Mouse (Mus musculus) c-Kit-positive CD71-negative TER-119-negative erythroid progenitor cells, embryonic 14.5 days (primary cell): Measurements from ENCODE around the gene Ubald1.

Experiments used
- DNase-seq: peaks from one replicate; pipeline ENCODE4 v3.0.0-alpha.2; 2013; ENCODE audit warnings: low read depth

Ubald1 gene

DNA sequence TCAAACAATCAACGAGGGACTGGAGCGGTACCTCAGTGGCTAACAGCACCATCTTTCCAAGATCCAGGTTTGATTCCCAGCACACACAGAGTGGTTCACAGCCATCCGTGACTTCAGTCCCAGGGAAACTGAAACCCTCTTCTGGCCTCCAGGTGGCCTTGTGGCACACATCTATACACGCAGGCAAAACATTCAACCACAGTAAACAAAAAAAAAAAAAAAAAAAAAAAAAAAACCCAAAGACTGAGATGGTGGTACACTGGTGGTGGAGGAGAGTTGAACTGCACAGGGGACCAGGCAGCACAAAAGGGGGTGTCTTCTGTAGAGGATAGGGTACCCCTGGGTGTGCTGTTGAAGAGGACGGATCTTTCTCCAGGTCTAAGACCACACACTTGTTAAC is 9.6 kb downstream of the Ubald1 start:
- DNase-seq = no peak

GRCm38 (mm10) chr16:4866101-4866695 is 13.9 kb downstream of the Ubald1 start:
- no peak for DNase-seq

- DNase-seq = no peak
Measured at GRCm38 (mm10) chr16:4863742-4864141, 16.4 kb downstream of the Ubald1 start.

DNA sequence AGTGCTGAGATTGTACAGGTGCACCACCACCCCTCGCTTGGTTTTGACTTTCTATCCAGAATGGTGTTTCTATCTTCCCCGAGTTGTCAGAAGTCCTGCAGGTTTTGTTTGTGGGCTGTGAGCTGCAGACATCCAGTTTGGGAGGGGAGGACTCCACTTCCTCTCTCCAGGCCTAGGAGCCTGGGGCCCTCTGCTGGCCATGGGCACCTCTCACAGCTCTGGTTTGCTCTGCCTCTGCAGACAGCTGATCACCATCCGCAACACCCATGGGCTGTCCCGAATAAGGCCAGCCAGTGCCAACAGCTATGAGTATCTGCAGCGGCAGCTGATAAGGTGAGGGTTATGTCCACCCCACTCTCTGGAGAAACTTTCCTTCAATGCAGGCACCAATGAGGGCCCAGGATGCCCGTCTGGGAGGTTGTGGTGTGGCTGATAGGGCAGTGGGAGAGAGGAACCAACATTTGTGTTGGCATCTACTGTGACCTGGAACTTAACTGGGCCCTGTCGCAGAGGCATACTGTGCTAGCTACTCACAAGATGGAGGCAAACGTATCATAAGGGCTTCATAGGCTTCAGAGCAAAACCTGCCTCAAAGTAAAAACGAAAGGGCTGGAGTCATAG is 17.1 kb downstream of the Ubald1 start:
- DNase-seq = no peak

DNA sequence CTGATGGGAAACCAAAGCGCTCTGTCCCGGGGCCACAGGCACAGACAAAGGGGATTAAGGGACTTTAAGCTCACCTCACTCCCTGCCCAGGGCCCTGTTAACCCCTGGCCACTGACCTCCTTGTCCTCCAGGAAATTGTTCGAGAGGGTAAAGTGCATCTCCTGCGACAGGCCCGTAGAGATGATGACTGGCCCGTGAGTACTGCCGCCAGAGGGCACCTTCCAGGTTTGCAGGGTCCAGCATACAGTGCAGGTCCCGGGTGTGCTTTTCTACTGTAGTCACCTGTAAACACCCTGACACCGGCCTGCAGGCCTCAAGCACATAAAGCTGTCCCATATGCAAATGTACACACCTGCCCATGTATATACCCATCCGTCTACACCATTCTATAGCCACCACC is 18.7 kb downstream of the Ubald1 start:
- DNase-seq = no peak

- no peak for DNase-seq
Measured at GRCm38 (mm10) chr16:4855046-4855650, 25.0 kb downstream of the Ubald1 start.

GRCm38 (mm10) chr16:4850938-4851628 is 29.0 kb downstream of the Ubald1 start:
- DNase-seq = no peak

DNA sequence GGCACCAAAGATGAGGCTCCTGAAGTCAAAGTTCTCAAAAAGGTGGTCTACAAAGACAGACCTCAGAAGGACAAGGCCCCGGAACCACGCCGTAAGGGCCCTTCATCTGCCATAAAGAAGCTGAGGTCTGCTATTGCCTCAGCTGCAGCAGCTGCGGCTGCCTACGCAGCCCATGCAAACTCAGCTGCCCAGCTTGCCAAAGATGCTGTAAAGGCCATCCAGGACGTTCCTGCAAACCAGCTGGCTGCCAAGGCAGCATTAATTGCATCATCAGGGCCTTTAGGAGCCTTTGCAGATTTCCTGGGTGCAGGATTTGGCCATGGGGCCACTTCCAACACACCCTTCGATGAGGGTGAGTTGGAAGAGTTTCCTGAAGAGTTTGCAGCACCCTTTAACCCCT is 29.8 kb downstream of the Ubald1 start:
- DNase-seq = no peak

DNA sequence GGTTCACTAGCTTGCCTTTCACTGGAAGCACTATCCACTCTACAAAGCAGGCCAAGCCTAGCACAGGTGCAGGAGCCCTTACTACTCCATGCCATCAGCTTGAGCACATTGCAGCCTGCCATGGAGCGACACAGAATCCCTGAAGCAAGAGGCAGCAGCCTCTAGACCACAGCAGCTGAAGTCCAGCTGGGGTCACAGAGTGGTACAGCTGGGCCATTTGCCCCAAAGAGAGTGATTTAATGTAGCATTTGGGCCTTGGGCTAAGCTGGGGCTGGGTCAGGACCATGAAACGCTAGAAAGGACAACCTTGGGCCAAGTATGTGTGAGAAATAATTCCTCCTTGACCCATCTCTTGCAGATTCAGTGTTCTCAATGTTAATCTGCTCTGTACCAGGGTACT is 32.0 kb downstream of the Ubald1 start:
- DNase-seq = no peak

- peak; percentile 14 for DNase-seq
Measured at GRCm38 (mm10) chr16:4847041-4847440, 33.1 kb downstream of the Ubald1 start.

- DNase-seq = no peak
Measured at GRCm38 (mm10) chr16:4840231-4840630, 39.9 kb downstream of the Ubald1 start.

GRCm38 (mm10) chr16:4839552-4839951 is 40.6 kb downstream of the Ubald1 start:
- DNase-seq = no peak

- no peak for DNase-seq
Measured at GRCm38 (mm10) chr16:4837631-4838030, 42.5 kb downstream of the Ubald1 start.

GRCm38 (mm10) chr16:4835191-4835590 is 44.9 kb downstream of the Ubald1 start, which contains the start of gene 4930562C15Rik:
Gene 4930562C15Rik, plus strand, starts transcription at chr16:4835416.
- DNase-seq = no peak

DNA sequence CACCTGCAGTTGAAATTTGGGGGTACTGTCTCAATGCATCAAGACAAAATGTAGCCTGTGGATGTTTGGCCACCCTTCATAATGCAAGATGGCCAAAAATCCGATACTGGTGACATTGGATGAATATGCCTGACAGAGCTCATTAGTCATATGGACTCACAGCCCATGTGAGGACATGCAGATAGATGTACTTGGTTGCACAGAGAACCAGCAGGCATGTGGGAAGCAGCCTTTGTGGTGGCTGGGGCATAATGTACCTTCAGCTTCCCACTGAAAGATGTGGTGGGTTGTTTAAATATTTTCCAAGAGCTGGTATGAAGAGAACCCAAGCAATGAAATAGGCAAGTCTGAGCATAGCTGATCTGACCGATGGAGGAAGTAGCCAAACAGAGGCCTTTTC is 46.3 kb downstream of the Ubald1 start:
- DNase-seq = no peak

GRCm38 (mm10) chr16:4831650-4832419 is 48.3 kb downstream of the Ubald1 start:
- DNase-seq = no peak

- DNase-seq = no peak
Measured at GRCm38 (mm10) chr16:4829271-4829900, 50.7 kb downstream of the Ubald1 start.

DNA sequence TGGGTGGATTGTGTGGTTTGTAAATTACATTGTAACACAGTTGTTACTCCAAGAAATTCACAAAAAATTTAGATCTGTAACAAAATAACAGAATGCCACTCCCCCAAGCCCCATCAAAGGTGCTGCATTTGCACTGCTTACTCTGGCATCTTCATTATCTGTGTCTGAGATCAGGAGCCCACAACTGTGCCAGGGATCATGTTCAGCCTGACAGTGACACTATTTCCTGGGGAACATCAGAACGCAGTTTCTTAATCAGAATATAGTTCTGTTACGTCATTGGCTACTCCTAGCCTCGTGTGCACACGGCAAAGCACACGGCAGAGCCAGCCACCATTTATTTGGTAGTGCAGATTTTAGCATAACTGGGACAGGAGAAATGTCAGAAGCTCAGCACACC is 52.5 kb downstream of the Ubald1 start:
- DNase-seq = no peak
